Mouse (Mus musculus) midbrain, embryonic 16.5 days (tissue): ENCODE measurements at regions not wholly inside any gene's neighbourhood (a gene's known extent, or its start where the extent isn't known, plus 50 kb on each side); places are given as distances from the start of the nearest gene placed in this dataset.

ENCODE experiments used
- ATAC-seq: fragments of 200-750 bp; cut with Nextera tagmentation; 2 replicates; pipeline ENCODE4 v1.8.0; 2017; ENCODE audit warnings: moderate TSS enrichment
- H3K27ac ChIP-seq: fragments of 300-500 bp; sonication (generic); 2 replicates; pipeline ENCODE4 v1.5.1; 2014; ENCODE audit warnings: mild to moderate bottlenecking, low read length, mixed read lengths
- H3K27me3 ChIP-seq: fragments of 300-500 bp; sonication (generic); 2 replicates; pipeline ENCODE4 v1.6.1; 2014; ENCODE audit warnings: low read depth, low read length, mixed read lengths; ENCODE audit not compliant: control insufficient read depth, insufficient read depth
- H3K36me3 ChIP-seq: fragments of 300-500 bp; sonication (generic); 2 replicates; pipeline ENCODE4 v1.6.1; 2014; ENCODE audit warnings: mild to moderate bottlenecking, low read length, moderate library complexity, mixed read lengths; ENCODE audit not compliant: control insufficient read depth, insufficient read depth
- H3K4me1 ChIP-seq: fragments of 300-500 bp; sonication (generic); 2 replicates; pipeline ENCODE4 v1.6.1; 2014; ENCODE audit warnings: mild to moderate bottlenecking, low read length, mixed read lengths; ENCODE audit not compliant: control insufficient read depth, insufficient read depth
- H3K4me2 ChIP-seq: fragments of 300-500 bp; sonication (generic); 2 replicates; pipeline ENCODE4 v1.6.1; 2014; ENCODE audit warnings: mild to moderate bottlenecking, low read length, mixed read lengths
- H3K4me3 ChIP-seq: fragments of 300-500 bp; sonication (generic); 2 replicates; pipeline ENCODE4 v1.5.1; 2014; ENCODE audit warnings: low read depth, mild to moderate bottlenecking, low read length, moderate library complexity, mixed read lengths
- H3K9ac ChIP-seq: fragments of 300-500 bp; sonication (generic); 2 replicates; pipeline ENCODE4 v1.6.1; 2014; ENCODE audit warnings: low read depth, low read length, mixed read lengths
- H3K9me3 ChIP-seq: fragments of 300-500 bp; sonication (generic); replicated peaks from 2 replicates; pipeline ENCODE4 v1.6.1; 2014; ENCODE audit warnings: mild to moderate bottlenecking, low read length, mixed read lengths; ENCODE audit not compliant: control insufficient read depth, poor library complexity, severe bottlenecking
- WGBS: fragments of 180-500 bp; shearing (Covaris S2); extraction: QIAGEN DNeasy Blood & Tissue Kit; methylation state at CpG from one replicate; pipeline ENCODE4 v1.1.7; 2014; 5-methylcytosine and 5-hydroxymethylcytosine counted together

DNA sequence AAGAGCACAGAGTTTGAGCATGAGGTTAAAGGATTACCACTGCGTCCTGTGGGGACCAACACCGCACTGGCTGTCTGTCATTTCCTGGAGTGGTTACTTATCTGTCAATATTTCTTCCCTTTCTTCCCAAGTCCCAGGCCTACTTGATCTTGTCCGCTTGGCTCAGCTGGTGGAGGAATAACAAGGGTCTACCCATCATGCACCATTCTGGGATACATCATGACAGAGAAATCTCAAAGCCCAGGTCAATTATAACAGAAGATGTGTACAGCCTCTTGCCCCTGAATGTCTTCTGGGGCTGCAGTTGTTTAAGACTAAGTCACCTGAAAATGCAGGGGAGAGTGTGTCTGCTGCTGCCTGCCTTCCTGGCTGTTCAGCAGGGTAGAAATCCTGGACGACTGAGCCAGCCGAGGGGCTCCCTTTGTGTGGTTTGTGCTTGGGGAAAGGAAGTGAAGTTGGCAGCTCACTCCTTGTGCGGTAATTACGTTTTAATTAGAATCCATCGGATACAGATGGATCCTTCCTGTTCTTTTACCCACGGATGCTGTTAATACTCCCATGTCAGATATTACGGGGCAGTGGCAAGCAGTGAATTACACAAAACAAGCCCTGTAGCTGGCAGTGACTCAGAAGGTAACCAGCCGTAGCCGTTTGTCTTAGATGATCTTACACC, 286.8 kb downstream of the Zfp326 start:
- no peaks in the 10 kb centered on the region for H3K27me3 ChIP-seq
- H3K27ac ChIP-seq, result peak overlapping the region; percentile 6
- no peaks in the 10 kb centered on the region for H3K36me3 ChIP-seq
- no peak overlapping the region for H3K4me3 ChIP-seq
- no peak overlapping the region for H3K9ac ChIP-seq
- peaks cover 16% of the 10 kb centered on the region for H3K4me1 ChIP-seq
- peak; percentile 46; the same call in 1 of the 2 replicates for ATAC-seq
- WGBS, result 30% methylated on average over 12 of the region's 12 CpGs
- H3K9me3 ChIP-seq, result no peaks in the 10 kb centered on the region; the same call in 1 of the 2 replicates
- H3K4me2 ChIP-seq, result no peak overlapping the region

DNA sequence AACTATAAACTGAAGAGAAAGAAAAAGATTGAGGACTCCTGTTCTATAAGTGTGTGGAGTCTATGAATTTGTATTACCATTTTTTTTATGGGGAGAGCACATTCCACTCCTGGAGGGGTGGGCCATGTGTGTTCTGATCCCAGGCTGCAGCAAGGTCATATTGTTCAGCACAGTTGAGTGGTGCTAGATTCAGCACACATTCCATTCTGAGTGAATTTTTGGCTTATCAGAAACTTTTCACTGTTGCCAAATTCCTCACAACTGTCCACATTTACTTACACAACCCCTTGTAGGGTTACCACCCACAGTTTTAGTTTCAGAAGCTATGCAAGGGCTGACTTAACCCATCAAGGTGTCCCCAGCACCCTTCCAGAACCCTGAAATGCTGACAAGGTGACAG, 262.7 kb downstream of the Zfp326 start:
- Histone ChIP-seq H3K27ac (no peak overlapping the region), H3K4me1 (no peaks in the 10 kb centered on the region), H3K36me3 (no peaks in the 10 kb centered on the region), H3K27me3 (no peaks in the 10 kb centered on the region), H3K9ac (no peak overlapping the region), H3K9me3 (no peaks in the 10 kb centered on the region), H3K4me3 (no peak overlapping the region), H3K4me2 (no peak overlapping the region)
- ATAC-seq, result no peak

GRCm38 (mm10) chr5:106122928-106123327, 246.6 kb downstream of the Zfp326 start:
- H3K9ac ChIP-seq, result no peak overlapping the region
- no peaks in the 10 kb centered on the region for H3K9me3 ChIP-seq
- H3K4me3 ChIP-seq, result no peak overlapping the region
- H3K27ac ChIP-seq, result no peak overlapping the region
- no peak overlapping the region for H3K4me2 ChIP-seq
- peaks cover 9% of the 10 kb centered on the region for H3K4me1 ChIP-seq
- WGBS, result 61% methylated on average over 3 of the region's 3 CpGs
- no peaks in the 10 kb centered on the region for H3K27me3 ChIP-seq
- no peaks in the 10 kb centered on the region for H3K36me3 ChIP-seq
- no peak for ATAC-seq

DNA sequence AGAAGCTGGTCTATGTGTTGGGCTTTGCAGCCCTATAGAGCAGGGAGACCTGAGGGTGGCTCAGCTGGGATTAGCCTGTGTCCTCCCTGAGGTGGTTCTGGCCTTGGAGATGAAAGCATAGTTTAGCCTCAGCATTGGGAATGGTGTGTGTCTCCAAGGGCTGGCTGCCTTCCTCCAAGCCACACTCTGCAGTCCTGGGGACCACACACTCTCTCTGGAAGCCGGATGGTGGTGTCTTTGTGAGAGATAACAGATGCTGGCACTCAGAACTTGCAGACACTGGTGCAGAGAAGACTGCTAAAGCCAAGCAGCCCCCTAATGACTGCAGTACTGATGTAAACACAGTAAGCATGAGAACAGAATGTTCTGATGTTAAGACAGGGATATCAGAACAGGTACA, 243.2 kb downstream of the Zfp326 start:
- Histone ChIP-seq H3K36me3 (no peaks in the 10 kb centered on the region), H3K4me3 (no peak overlapping the region), H3K27me3 (no peaks in the 10 kb centered on the region), H3K9ac (no peak overlapping the region), H3K4me1 (peaks cover 9% of the 10 kb centered on the region), H3K4me2 (no peak overlapping the region), H3K9me3 (no peaks in the 10 kb centered on the region), H3K27ac (no peak overlapping the region)
- 63% methylated on average over 1 of the region's 1 CpGs for WGBS
- ATAC-seq, result no peak

GRCm38 (mm10) chr5:106113186-106113585, 236.8 kb downstream of the Zfp326 start:
- Histone ChIP-seq H3K36me3 (no peaks in the 10 kb centered on the region), H3K4me3 (no peak overlapping the region), H3K27me3 (no peaks in the 10 kb centered on the region), H3K9me3 (no peaks in the 10 kb centered on the region), H3K9ac (no peak overlapping the region), H3K4me2 (no peak overlapping the region), H3K27ac (no peak overlapping the region), H3K4me1 (no peaks in the 10 kb centered on the region)
- WGBS, result 86% methylated on average over 3 of the region's 3 CpGs
- ATAC-seq, result no peak

GRCm38 (mm10) chr5:106108474-106108971, 232.2 kb downstream of the Zfp326 start:
- Histone ChIP-seq H3K4me3 (no peak overlapping the region), H3K36me3 (no peaks in the 10 kb centered on the region), H3K9ac (no peak overlapping the region), H3K4me1 (no peaks in the 10 kb centered on the region), H3K27ac (no peak overlapping the region), H3K27me3 (no peaks in the 10 kb centered on the region), H3K9me3 (no peaks in the 10 kb centered on the region), H3K4me2 (no peak overlapping the region)
- WGBS, result 71% methylated on average over 8 of the region's 8 CpGs
- no peak for ATAC-seq

- Histone ChIP-seq H3K4me2 (no peak overlapping the region), H3K27ac (no peak overlapping the region), H3K9me3 (no peaks in the 10 kb centered on the region), H3K9ac (no peak overlapping the region), H3K4me3 (no peak overlapping the region), H3K27me3 (no peaks in the 10 kb centered on the region), H3K36me3 (no peaks in the 10 kb centered on the region), H3K4me1 (no peaks in the 10 kb centered on the region)
- 69% methylated on average over 4 of the region's 4 CpGs for WGBS
- no peak for ATAC-seq
These were observed 225.9 kb downstream of the Zfp326 start for GRCm38 (mm10) chr5:106102255-106102654.

GRCm38 (mm10) chr5:106098887-106099286, 222.5 kb downstream of the Zfp326 start:
- no peak overlapping the region for H3K27ac ChIP-seq
- H3K4me1 ChIP-seq, result no peaks in the 10 kb centered on the region
- H3K9ac ChIP-seq, result no peak overlapping the region
- no peaks in the 10 kb centered on the region for H3K9me3 ChIP-seq
- no peaks in the 10 kb centered on the region for H3K27me3 ChIP-seq
- WGBS, result 88% methylated on average over 8 of the region's 8 CpGs
- H3K4me2 ChIP-seq, result no peak overlapping the region
- ATAC-seq, result no peak
- no peaks in the 10 kb centered on the region for H3K36me3 ChIP-seq
- H3K4me3 ChIP-seq, result no peak overlapping the region

- Histone ChIP-seq H3K27me3 (no peaks in the 10 kb centered on the region), H3K4me2 (no peak overlapping the region), H3K4me3 (no peak overlapping the region), H3K4me1 (no peaks in the 10 kb centered on the region), H3K9me3 (peaks cover 3% of the 10 kb centered on the region), H3K27ac (no peak overlapping the region), H3K36me3 (no peaks in the 10 kb centered on the region), H3K9ac (no peak overlapping the region)
- ATAC-seq, result no peak
- 63% methylated on average over 7 of the region's 7 CpGs for WGBS
These were observed 213.0 kb downstream of the Zfp326 start for GRCm38 (mm10) chr5:106089332-106089731.
